Mouse (Mus musculus): ENCODE measurements around the gene Slc24a2.

The Slc24a2 gene

DNA sequence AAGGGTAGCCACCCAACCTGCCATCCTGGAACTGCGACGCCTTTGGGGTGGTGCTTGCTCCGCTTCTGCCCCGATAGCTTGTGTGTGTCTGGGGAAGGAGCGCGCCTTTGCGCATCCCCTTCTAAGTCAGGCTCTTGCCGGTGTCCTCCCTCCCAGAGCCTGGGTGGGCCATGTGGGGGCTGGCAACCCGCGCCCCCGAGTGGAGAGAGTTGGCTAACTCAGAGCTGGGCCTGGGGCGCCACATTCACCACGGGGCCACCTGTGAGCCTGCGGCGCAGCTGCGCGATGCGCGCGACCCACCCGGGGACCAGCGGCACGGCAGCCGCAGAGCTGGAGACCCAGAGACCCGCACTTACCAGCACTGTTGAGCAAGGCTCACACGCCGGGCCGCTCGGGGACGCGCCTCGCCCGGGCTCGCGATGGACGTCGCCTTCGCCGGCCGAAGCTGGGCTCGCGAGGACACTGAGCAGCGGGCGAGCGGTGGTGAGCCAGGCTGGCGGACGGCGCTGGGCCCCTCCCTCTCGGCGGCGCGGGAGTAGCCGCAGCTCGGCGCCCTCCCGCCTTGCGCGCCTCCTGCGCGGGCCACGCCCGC is at the start of gene Slc24a2:
Gene Slc24a2 (minus strand): TSS at position 518 of the 592 bp plus-strand sequence.
- no peaks in the 10 kb centered on the region for H3K27me3 ChIP-seq (ENCODE audit: control insufficient read depth, insufficient read depth, low read length, poor library complexity, severe bottlenecking)
- no peaks in the 10 kb centered on the region for H3K36me3 ChIP-seq (ENCODE audit: control insufficient read depth, insufficient read depth, low read length, poor library complexity, severe bottlenecking)
- DNase-seq (ENCODE audit: low read depth, low spot score) = no peak

DNA sequence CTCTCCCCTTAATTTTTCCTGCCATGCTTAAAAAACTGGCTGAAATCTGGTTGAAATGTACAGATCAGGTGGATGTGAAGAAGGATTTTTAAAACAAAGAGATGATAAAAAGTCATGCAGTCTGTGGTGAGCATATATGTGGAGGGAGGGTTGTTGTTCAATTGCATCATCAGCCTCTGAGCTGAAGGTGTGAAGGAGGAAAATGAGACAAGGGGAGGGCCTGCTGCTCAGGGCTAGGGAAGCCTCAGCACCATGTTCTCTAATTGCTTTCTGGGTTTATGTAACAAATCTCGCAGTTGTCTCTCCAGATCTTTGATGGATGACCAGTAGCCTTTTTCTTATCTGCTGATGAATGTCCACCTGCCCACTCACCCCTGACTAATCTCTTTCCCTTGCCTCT is 44.5 kb upstream of the Slc24a2 start:
- no peak for DNase-seq (ENCODE audit: low read depth, low spot score)
- Histone ChIP-seq H3K27me3 (ENCODE audit: control insufficient read depth, insufficient read depth, low read length, poor library complexity, severe bottlenecking) (no peaks in the 10 kb centered on the region), H3K36me3 (ENCODE audit: control insufficient read depth, insufficient read depth, low read length, poor library complexity, severe bottlenecking) (no peaks in the 10 kb centered on the region)

DNA sequence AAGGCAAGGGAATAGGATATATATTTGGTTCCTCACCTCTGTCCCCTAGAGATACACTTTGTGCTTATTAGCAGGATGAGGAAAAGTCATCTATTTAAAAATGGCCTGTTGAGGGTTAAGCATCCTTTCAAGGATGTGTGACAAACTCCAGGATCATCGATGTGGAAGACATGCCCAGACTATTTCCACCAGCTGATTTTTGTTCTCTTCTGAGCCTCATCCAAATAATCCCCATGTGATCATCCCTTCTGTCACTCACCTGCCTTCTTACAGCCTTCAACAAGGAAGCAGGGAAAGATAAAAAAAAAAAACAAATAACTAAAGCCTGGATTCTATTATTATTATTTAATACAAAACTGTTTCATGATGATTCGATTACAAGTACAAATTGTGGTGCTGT is 44.0 kb upstream of the Slc24a2 start:
- Histone ChIP-seq H3K27me3 (ENCODE audit: control insufficient read depth, insufficient read depth, low read length, poor library complexity, severe bottlenecking) (no peaks in the 10 kb centered on the region), H3K36me3 (ENCODE audit: control insufficient read depth, insufficient read depth, low read length, poor library complexity, severe bottlenecking) (no peaks in the 10 kb centered on the region)
- DNase-seq (ENCODE audit: low read depth, low spot score) = no peak

DNA sequence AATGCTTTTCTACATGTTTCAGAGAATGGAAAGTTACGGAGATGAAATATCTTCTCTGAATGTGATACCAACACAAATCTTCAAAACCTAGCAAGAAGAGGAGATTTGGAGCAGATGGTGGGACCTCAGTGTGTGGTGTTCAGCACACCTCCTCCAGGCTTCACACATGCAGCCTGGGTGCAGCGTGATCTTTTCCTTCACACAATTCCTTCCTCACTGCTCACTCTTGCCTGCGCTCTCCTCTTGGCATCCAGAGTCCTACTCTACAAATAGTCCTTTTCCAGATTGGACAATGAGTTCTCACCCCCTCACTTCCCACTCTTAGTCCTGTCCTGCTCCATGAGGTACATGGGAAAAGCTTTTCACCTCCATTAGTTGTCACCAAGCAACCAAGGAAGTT is 43.2 kb upstream of the Slc24a2 start:
- no peak for DNase-seq (ENCODE audit: low read depth, low spot score)
- Histone ChIP-seq H3K36me3 (ENCODE audit: control insufficient read depth, insufficient read depth, low read length, poor library complexity, severe bottlenecking) (no peaks in the 10 kb centered on the region), H3K27me3 (ENCODE audit: control insufficient read depth, insufficient read depth, low read length, poor library complexity, severe bottlenecking) (no peaks in the 10 kb centered on the region)

DNA sequence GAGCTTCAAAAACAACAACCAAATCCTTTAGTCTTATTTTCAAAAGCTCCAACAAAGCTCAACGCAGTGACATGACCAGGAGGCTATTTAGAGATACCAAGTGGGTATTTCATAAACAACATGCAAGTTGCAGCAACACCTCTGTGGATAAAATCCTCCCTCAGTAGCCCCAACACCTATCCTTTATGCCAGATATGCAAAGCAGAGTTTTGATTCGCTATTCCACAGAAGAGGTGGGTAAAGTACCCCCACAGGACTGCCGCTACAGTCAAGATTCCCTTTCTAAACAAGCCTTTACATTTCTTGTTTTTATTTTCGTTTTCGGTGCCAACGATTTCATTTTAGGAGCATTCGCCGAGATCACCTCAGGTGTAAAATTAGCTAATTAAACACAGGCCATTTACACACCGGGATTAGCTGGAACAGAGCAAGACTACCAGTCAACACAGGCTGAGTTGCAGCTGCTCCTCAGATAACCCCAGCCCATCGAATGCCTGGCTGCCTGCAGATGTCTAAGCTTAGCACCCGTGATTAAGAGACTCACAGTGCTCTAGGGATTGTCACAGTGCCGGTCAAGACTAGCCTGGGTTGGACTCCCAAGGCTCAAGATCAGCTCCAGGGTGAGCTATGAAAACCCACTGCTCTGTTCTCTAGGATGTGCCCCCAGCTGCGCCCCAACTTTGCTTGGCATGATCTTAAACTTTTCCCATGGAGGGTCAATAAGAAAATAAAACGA is 885 bp downstream of the Slc24a2 start:
- Histone ChIP-seq H3K27me3 (ENCODE audit: control insufficient read depth, insufficient read depth, low read length, poor library complexity, severe bottlenecking) (no peaks in the 10 kb centered on the region), H3K36me3 (ENCODE audit: control insufficient read depth, insufficient read depth, low read length, poor library complexity, severe bottlenecking) (no peaks in the 10 kb centered on the region)
- no peak for DNase-seq (ENCODE audit: low read depth, low spot score)

DNA sequence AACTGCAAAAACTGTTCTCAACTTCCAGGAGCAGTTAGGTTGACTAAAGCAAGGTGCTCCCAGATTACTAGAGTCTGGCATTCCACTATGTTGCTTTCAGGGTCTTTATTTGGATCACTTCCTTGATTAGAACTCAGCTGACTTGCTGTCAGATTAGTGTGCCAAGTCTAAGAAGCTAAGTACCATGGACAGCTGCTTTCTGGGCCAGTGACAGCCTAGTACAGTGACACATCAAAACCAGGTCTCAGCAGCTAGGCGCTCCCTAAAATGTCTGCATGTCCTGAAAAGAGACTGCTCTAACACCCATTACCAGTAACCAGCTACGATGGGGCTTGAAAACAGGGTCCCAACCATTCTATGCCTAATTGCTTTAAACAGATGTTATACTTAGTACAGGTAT is 8.7 kb downstream of the Slc24a2 start:
- Histone ChIP-seq H3K36me3 (ENCODE audit: control insufficient read depth, insufficient read depth, low read length, poor library complexity, severe bottlenecking) (no peaks in the 10 kb centered on the region), H3K27me3 (ENCODE audit: control insufficient read depth, insufficient read depth, low read length, poor library complexity, severe bottlenecking) (no peaks in the 10 kb centered on the region)
- DNase-seq (ENCODE audit: low read depth, low spot score) = no peak

DNA sequence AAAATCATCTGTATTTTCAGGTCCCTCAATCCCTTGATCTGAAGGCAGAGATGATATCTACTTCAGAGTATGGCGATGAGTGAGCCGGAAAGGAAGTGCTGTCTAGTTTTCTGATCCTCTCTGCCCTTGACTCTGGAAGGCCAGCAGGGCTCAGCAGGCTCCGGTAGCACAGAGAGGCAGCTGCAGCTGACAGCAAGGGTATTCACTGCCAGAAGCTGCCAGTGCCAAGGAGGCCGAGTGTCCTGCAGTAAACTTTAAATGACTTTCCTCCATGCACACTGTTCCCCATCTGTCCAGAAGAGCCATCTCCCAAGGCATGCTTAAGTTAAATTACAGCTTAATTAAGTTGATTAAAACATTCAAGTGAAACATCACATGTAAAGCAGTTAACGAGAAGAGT is 12.1 kb downstream of the Slc24a2 start:
- no peak for DNase-seq (ENCODE audit: low read depth, low spot score)
- H3K27me3 ChIP-seq (ENCODE audit: control insufficient read depth, insufficient read depth, low read length, poor library complexity, severe bottlenecking) = no peaks in the 10 kb centered on the region
- H3K36me3 ChIP-seq (ENCODE audit: control insufficient read depth, insufficient read depth, low read length, poor library complexity, severe bottlenecking) = no peaks in the 10 kb centered on the region

DNA sequence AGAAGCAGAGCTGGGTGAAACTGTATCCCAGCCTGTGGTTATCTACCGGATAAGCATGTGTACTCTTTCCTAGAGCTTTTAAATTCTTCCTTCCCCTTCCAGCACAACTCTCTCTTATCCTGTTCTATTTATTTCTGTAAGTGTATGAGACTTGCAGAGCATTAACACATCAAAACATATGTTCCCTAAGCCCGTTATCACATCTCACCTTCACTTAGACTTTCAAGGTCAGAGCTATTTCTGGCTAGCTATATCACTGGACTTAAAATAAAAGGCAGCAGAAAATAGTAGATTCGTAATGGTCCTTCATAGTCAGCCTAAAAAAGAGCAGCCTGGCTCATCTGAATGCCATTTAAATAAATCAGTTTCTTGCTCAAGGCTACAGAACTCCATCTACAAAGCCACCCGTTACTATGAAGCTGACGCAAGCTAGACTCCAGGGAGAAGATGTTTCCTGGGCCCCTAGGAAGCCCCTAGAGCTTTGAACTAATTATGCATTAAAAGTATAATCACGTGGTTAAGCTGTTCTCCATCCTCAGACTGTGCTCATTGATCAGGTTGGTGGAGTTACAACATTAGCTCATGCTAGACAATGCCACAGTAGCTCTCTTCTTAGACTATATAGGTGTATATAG is 18.8 kb downstream of the Slc24a2 start:
- no peak for DNase-seq (ENCODE audit: low read depth, low spot score)
- Histone ChIP-seq H3K27me3 (ENCODE audit: control insufficient read depth, insufficient read depth, low read length, poor library complexity, severe bottlenecking) (no peaks in the 10 kb centered on the region), H3K36me3 (ENCODE audit: control insufficient read depth, insufficient read depth, low read length, poor library complexity, severe bottlenecking) (no peaks in the 10 kb centered on the region)

DNA sequence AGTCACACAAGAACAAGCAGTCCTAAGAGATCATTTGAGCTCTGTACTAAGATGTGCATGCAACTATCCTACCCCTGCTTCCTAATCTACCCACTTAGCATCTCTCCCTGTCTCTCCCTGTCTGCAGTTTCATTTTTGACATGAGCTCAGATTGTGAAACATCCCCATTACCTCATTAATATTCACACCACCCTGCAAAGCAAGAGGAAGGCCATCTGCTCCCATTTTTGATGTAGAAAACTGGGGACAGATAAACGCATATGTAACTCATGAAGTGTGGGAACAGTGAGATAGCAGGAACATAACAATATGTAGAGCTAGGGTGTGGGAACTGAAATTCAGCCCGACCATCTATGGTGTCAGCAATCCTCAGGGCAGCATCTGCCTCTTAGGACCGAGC is 19.7 kb downstream of the Slc24a2 start:
- DNase-seq (ENCODE audit: low read depth, low spot score) = no peak
- Histone ChIP-seq H3K27me3 (ENCODE audit: control insufficient read depth, insufficient read depth, low read length, poor library complexity, severe bottlenecking) (no peaks in the 10 kb centered on the region), H3K36me3 (ENCODE audit: control insufficient read depth, insufficient read depth, low read length, poor library complexity, severe bottlenecking) (no peaks in the 10 kb centered on the region)

DNA sequence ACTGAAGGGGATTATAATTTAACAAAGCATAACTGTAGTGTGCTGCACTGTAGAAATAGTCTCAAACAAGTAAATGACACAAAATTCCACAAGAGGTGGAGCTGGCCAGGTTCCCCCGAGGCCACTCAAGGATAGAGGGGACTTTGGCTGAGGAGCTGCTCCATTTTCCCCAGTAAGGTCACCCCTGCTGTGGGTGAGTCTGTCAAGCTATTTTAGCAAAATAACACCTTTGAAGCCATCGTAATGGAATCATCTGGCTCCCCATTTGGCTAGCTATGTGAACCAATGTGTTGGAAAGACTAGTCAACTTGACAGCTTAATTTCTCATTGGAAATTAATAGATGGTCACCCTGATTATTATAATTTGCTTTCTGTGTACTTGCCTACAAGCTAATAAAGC is 28.2 kb downstream of the Slc24a2 start:
- no peak for DNase-seq (ENCODE audit: low read depth, low spot score)
- H3K36me3 ChIP-seq (ENCODE audit: control insufficient read depth, insufficient read depth, low read length, poor library complexity, severe bottlenecking) = no peaks in the 10 kb centered on the region

DNA sequence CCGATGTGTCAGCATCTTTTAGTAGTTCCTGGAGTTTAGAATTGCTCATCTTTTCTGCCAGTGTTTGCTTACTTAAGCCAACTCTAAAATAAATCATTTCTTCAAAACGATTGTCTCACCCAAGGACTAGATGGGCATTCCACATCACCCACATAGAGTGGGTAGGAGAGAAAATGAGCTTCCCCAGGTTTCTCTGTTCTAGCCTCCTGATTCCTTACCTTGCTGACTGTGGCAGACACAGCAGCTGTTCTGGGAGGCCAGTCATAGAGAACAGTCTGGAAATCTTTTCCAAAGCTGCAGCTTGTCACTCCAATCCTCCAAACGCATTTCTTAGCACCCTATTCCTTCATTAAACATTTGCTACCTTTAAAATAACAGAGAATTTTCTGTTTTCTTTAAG is 29.0 kb downstream of the Slc24a2 start:
- DNase-seq (ENCODE audit: low read depth, low spot score) = no peak
- H3K27me3 ChIP-seq (ENCODE audit: control insufficient read depth, insufficient read depth, low read length, poor library complexity, severe bottlenecking) = no peaks in the 10 kb centered on the region
- H3K36me3 ChIP-seq (ENCODE audit: control insufficient read depth, insufficient read depth, low read length, poor library complexity, severe bottlenecking) = no peaks in the 10 kb centered on the region

More for the DNA sequence above, 28.2 kb downstream of the Slc24a2 start:
- no peaks in the 10 kb centered on the region for H3K27me3 ChIP-seq (ENCODE audit: control insufficient read depth, insufficient read depth, low read length, poor library complexity, severe bottlenecking)

DNA sequence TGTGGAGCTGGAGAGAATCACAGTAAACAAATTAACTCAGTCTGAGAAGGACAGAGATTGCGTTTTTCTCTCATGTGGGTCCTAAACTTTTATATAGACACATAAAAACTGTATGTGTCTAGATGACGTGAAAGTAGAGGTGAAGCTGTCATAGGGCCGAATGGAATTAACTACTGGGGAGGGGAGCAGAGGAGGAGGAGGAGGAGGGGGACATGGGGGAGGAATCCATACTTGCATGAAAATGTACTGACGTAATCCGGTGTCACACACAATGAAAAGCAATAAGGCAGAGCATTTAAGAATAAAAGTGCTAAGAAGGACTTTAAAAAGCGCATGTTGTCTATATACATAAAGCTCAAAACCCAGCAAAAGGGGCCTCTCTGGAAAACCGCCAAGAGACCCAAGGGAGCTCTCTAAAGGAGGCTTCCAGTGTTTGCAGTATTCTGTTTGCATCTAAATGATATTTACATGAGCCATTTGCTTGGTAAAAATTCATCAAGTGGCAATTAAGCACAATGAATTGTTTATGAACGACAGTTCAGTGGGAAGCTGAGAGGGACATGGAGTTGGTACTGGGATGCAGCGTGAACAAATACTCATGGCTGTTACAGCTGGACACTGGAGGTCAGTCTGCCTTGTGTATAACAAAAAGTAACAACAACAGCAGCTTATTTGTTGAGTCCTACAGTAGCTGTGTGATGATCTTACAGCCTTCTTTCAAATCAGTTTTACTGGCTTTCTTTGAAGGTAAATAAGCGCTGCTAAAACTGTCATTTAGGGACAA is 45.9 kb downstream of the Slc24a2 start:
- Histone ChIP-seq H3K36me3 (ENCODE audit: control insufficient read depth, insufficient read depth, low read length, poor library complexity, severe bottlenecking) (no peaks in the 10 kb centered on the region), H3K27me3 (ENCODE audit: control insufficient read depth, insufficient read depth, low read length, poor library complexity, severe bottlenecking) (no peaks in the 10 kb centered on the region)
- DNase-seq (ENCODE audit: low read depth, low spot score) = no peak

DNA sequence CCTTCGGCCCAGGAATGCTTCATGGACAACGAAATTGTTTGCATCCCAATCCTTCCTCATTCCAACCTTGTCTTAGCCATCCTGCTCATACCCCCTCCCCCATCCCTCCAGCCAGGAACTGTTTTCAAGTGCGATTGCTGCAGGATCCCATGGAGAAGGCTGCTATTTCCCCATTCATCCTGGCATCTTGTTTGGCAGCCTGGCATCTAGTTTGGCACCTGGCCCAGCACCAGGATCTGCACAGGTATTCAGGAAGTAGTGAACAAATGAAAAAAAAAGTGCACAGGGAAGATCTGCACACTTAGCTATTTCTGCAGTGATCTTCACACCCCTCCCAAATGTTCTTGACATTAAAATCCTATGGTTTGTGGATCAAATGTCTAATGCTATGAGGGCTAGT is 53.2 kb downstream of the Slc24a2 start:
- H3K27me3 ChIP-seq (ENCODE audit: control insufficient read depth, insufficient read depth, low read length, poor library complexity, severe bottlenecking) = no peaks in the 10 kb centered on the region
- H3K36me3 ChIP-seq (ENCODE audit: control insufficient read depth, insufficient read depth, low read length, poor library complexity, severe bottlenecking) = no peaks in the 10 kb centered on the region
- no peak for DNase-seq (ENCODE audit: low read depth, low spot score)

DNA sequence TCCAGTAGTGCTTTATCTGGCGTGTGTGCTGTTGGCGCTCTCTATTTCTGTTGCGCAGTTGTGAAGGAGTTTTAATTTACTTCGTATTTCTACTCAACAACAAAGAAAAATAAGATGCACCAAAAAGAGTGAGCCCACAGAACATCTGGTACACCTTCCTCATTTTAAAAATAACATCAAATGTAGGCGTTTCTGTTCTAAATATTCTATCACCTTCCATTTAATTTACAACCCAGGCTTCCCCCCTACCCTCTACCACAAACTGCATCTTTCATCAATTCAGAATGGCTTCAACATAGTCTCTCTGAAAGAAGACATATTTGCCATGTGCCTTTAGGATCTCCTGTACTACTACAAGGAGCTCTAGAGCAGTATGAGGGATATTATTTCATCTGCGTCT is 66.3 kb downstream of the Slc24a2 start:
- Histone ChIP-seq H3K27me3 (ENCODE audit: control insufficient read depth, insufficient read depth, low read length, poor library complexity, severe bottlenecking) (no peaks in the 10 kb centered on the region), H3K36me3 (ENCODE audit: control insufficient read depth, insufficient read depth, low read length, poor library complexity, severe bottlenecking) (no peaks in the 10 kb centered on the region)
- no peak for DNase-seq (ENCODE audit: low read depth, low spot score)

DNA sequence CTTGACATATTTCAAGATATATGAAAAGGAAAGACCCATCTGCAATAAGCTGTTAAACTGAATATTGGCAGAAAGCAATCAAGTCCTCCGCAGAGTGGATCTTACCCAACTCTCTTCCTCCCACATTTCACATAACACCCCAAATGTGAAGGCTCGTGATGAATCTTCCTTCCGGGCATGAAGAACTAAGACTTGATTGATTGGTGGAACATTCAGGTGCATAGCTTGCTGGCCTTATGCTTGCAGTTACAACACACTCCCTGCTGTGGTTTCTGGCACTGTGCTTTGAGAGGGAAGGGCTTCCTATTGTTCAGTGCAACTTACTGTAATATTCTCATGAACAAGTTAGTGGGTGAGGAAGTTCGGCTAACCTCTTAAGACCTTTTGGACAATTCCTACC is 72.2 kb downstream of the Slc24a2 start:
- DNase-seq (ENCODE audit: low read depth, low spot score) = no peak
- Histone ChIP-seq H3K27me3 (ENCODE audit: control insufficient read depth, insufficient read depth, low read length, poor library complexity, severe bottlenecking) (no peaks in the 10 kb centered on the region), H3K36me3 (ENCODE audit: control insufficient read depth, insufficient read depth, low read length, poor library complexity, severe bottlenecking) (no peaks in the 10 kb centered on the region; the same call in 1 of the 2 replicates)
